Mouse (Mus musculus): ENCODE measurements around the gene Tubgcp2. TPM values are rescaled to one million over a fixed set of nuclear protein-coding genes. Genes with fewer than 3 reads are reported as not detected.
A peak's percentile ranks its signal among the peaks of the same experiment; 100 is the strongest.

Gene Tubgcp2
- 10 to 100 TPM; 25.4 to 27.2 TPM for total RNA-seq (2021)

- peak; percentile 90 for DNase-seq (ENCODE audit: low spot score)
- intact Hi-C loops (cut with DNase I): loop anchor here (5.0 to 10.0 kb wide), 2 partner anchors 78 to 101 kb away; partner anchors contain the start of genes Echs1, Mtg1 and Paox
Observed at GRCm38 (mm10) chr7:140036281-140037170, at the start of gene Tubgcp2, which contains the start of gene Zfp511. TSS of gene Tubgcp2 (minus strand) at chr7:140036669. TSS of gene Zfp511 (plus strand) at chr7:140036391.

DNA sequence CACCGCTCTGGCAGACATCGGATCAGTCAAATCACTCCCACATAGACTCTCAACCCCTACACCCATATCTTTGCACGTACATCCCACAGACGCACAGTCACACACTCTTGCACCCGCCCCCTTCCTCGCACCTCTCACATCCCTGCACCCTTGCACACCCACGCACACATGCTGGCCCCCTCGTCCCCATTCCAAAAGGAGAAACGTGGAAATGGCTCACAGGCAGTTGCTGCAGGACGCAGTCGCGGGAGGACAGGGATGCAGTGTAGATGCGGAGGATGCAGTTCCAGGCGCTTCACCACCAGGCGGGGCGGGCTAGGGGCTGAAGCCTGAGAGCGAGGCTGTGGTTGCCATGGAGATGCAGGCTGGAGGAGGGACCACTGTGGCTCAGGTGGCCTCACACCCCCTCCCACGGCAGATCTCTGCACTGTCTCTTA lies 45.8 kb upstream of the Tubgcp2 start, which contains the start of gene Caly:
Gene Caly (minus strand): TSS at position 307 of the 437 bp plus-strand sequence.
- no peak for DNase-seq (ENCODE audit: low spot score)
- intact Hi-C loops (cut with DNase I): no loop called here

DNA sequence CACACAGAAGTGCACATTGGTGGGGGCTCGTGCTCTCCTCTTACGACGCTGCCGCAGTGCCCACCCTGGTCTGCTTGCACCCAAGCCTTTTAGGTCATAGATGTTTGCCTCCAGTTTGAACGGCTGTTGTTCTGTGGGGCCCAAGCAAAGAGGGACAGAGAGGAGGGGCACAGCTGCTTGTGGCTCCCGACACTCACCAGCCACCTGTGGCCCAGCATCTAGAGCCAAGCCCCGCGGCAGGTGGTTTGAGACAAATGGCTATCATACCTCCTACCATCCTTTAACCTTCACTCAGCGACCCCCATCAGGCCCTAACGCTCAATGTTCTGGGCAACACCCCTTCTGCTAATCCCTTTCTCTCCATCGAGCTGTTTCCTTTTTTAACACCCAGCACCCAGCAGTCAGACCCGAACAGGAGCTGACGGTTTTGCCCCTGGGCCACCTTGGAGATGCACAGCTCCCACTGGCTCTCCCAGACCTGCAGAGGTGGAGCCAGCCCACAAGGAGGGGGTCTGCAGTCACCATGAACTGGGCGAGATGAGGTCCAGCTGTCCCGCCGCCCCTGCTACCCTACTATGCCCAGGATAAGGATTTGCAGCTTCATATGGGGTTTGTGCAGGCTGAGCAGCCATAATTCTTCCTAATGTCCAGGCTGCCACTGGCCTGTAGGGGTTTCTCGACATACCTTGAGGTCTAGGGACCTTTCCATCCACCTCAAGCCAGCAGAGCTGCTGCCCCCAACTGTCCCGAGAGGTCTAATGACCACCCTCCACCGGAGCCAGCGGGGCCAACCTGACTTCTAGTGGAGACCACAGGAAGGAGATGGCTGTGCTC lies 45.2 kb upstream of the Tubgcp2 start:
- DNase-seq (ENCODE audit: low spot score): no peak
- intact Hi-C loops (cut with DNase I): no loop called here

GRCm38 (mm10) chr7:140080503-140081156 lies 44.2 kb upstream of the Tubgcp2 start:
- peak; percentile 29 for DNase-seq (ENCODE audit: low spot score)
- intact Hi-C loops (cut with DNase I): no loop called here

- intact Hi-C loops (cut with DNase I): loop anchor here (1.0 to 10.0 kb wide), 2 partner anchors 63 to 756 kb away; partner anchors contain the start of gene Urah
- DNase-seq (ENCODE audit: low spot score): no peak
Observed at GRCm38 (mm10) chr7:140078711-140079110, 42.2 kb upstream of the Tubgcp2 start.

- no peak for DNase-seq (ENCODE audit: low spot score)
- intact Hi-C loops (cut with DNase I): loop anchor here (1.0 to 10.0 kb wide), 2 partner anchors 64 to 757 kb away; partner anchors contain the start of gene Urah
Observed at GRCm38 (mm10) chr7:140077698-140078097, 41.2 kb upstream of the Tubgcp2 start.

DNA sequence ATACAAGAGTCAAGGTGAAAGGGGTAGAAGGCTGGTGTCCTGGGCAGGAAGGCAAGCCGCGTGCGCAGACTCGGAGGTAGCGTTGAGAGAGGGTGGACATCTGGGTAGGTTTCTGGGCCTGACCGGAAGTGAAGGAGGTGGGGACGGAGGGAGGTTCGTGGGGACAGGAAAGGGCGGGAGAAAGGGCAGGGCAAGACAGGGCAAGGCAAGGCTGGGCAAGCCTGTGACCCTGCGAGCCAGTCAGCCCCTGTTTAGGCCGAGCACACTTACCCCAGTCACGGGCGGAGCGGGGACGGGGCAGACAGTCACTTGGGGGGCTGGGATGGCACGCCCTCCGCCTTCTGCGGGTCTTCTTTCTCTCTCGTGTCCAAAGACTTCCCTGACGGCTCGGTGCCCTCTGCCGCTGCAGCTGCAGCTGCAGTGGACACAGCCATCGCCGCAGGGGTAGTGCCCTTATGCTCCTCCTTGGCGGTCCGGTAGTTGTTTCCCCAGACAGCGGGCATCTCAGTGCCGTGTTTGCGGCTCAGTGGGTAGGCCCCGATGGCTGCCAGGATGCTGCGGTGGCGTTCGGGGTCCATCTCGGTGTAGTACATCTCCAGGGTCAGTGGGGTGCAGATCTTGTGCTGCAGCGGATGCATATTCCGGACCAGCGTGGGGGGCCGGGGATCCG lies 33.7 kb upstream of the Tubgcp2 start:
- DNase-seq (ENCODE audit: low spot score): no peak
- intact Hi-C loops (cut with DNase I): loop anchor here (10.0 kb wide), 1 partner anchor 765 kb away; the partner anchor contains the start of gene Urah

GRCm38 (mm10) chr7:140067397-140067796 lies 30.9 kb upstream of the Tubgcp2 start:
- intact Hi-C loops (cut with DNase I): no loop called here
- no peak for DNase-seq (ENCODE audit: low spot score)

- intact Hi-C loops (cut with DNase I): loop anchor here (2.0 kb wide), 2 partner anchors 94 to 158 kb away; no protein-coding TSS in a partner anchor
- no peak for DNase-seq (ENCODE audit: low spot score)
Observed at GRCm38 (mm10) chr7:140063092-140063491, 26.6 kb upstream of the Tubgcp2 start.

DNA sequence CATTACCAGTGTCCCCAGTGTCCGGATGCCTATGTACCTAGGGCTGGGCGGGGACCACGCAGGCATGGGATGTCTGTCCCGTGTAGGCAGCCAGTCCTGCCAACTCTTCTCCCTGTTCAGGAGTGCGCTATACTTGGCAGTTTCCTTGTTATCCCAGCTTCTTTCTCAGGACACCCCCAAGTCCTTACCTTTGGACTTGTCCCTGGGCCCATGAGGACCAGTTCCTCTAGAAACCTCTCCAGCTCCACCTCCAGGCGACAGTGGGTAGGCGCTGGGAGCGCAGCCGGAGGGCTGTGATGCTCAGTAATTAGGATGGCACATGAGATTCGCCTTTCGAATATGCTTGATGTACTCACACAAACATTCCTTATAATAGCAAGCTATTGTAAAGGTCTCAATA lies 25.8 kb upstream of the Tubgcp2 start:
- no peak for DNase-seq (ENCODE audit: low spot score)
- intact Hi-C loops (cut with DNase I): loop anchor here (2.0 kb wide), 2 partner anchors 94 to 158 kb away; no protein-coding TSS in a partner anchor

DNA sequence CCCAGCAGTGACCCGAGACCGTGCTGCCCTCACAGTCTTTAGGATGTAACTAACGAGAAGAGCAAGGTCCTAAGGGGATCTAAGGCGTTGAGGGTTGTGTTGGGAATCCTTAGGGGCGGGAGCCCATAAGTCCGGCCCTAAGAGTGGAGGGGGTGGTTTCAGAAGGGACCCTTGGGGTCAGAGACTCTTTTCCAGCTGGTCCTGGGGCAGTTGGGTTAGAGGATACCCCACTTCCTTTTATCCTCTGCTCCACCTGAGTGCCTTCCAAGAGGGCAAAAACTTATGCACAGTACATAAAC lies 25.3 kb upstream of the Tubgcp2 start:
- intact Hi-C loops (cut with DNase I): loop anchor here (2.0 kb wide), 2 partner anchors 93 to 157 kb away; no protein-coding TSS in a partner anchor
- no peak for DNase-seq (ENCODE audit: low spot score)

DNA sequence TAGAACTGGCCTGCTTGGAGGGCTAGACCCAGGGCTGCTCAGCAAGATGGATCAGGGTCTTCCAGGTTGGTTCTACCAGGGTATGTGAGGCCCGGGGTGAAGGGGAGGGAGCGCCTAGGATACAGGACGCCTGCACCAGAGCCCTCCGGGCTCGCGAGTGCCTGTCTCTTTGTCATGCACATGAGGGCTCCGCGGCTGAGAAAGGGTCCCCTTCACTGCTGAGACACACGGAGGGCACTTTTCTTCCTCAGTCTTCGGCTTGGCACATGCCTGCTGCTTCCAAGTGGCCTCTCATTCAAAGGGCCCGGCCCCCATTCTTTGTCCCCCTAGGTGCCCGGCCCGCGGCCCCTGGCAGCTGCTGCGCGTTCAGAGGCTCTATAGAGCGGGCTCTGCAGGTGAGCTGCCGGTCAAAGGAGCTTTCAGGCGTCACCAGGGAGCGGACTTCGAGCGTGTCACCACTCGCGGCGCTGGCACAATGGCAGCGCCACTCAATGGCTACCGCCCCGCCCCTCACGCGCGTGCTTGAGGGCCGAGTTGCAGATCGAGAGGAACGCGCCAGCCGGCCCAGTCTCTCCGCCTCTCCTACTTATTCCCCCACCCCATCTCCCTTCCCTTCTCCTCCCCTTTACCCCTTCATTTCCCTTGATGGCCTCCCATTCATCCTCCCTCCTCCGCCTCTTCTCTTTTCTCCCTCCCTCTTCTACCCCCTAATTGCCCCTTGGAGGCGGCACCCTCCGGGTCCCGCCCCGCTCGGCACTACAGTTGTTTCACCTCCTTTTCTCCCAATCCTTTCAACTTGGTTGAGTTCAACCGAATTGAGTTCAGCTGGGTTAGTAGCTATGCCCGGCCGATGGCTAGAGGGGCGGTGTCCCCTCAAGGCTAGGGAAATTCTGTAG lies 24.7 kb upstream of the Tubgcp2 start:
- no peak for DNase-seq (ENCODE audit: low spot score)
- intact Hi-C loops (cut with DNase I): no loop called here

DNA sequence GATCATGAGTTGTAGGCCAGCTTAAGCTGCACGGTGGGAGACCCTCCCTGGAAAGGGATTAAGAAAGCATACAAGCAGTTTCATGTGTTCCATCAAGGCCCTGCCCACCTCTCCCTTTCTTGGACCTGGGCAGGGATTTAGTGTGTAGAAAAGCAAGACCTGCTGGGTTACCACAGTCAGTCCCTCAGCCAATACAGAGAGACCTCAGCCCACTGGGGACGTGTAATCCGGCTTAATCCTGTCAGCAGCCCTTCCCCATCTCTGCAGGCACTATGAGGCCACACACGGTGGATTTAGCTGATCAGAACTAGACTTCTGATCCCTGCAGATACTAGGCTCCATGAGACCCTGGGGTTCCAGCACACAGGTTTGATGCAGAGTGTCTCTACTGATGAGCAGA lies 23.1 kb upstream of the Tubgcp2 start:
- no peak for DNase-seq (ENCODE audit: low spot score)
- intact Hi-C loops (cut with DNase I): no loop called here

- no peak for DNase-seq (ENCODE audit: low spot score)
- intact Hi-C loops (cut with DNase I): no loop called here
Observed at GRCm38 (mm10) chr7:140058528-140058927, 22.1 kb upstream of the Tubgcp2 start.

DNA sequence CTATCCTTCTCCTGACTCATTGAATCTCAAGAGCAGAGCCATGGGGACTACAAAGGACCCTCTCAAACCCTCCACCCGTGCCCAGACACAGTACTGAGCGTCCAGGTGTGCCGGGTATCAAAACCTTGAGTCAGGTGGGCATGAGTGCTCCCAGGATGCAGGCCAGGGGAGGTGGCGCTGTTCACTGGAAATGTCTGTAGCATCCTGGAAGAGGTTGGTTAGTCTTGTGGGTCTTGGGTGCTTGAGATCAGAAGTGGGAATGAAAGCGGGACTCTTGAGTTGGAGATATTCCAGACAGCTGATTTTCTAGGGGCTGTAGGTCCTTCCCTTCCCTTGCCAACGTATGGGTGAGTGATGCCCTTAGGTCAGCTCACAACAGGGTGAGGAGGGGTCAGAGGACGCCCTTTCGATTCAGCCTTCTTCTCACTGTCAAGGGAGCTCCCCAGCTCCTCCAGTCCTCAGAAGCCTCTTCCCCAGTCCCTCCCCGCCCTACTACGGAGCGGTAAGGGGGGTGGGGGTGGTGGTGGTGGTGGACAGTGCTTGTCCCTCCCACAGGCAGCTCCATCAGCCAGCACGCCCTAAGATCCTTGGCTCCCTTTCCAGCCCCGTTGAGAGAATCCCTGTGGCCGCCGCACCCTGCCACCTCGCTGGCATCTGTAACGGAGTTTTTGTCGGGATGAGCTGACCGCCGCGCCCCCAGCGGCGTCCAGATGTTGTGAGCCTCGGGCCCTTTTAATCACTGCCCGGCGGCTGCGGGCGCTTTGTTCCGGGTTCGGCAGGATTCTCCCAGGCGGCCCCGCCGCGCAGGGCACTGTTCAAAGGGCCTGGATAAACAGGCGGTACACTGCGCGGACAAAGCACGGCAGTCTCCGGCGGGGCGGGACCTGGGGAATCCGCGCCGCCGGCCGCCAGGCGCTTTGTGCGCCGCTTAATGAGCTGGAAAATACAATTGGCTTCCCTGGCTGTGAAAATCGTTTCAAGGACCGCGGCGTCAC lies 21.2 kb upstream of the Tubgcp2 start:
- DNase-seq (ENCODE audit: low spot score): no peak
- intact Hi-C loops (cut with DNase I): no loop called here

- intact Hi-C loops (cut with DNase I): no loop called here
Observed at GRCm38 (mm10) chr7:140054124-140054523, 17.7 kb upstream of the Tubgcp2 start.

DNA sequence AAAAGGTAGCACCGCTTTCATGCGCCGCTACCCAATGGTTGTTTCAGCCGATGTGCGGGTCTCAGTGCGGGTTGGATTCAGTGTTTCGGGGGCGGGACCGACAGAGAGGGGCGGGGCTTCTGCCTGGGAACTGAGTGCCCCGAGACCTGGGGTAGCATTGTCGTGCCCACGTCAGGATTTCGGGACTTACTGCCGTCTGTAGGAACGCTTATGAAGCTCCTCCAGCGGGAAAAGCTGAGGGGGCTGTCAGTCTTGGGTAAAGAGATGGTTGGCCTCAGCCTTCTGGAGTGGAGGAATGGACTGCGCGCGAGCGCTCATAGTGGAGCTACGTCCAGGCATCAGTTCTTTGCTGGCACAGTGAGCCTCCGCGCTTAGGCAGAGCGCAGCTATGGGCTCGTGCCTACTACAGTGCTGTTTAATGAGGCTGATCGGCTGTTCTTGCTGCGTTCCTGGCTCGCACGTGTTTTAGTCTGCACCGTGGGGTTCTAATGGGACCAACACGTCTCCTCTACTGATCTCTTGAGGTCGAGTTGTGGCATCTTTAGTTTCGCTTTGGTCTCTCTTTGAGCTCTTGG lies 12.7 kb upstream of the Tubgcp2 start:
- no peak for DNase-seq (ENCODE audit: low spot score)
- intact Hi-C loops (cut with DNase I): no loop called here

More at GRCm38 (mm10) chr7:140054124-140054523, 17.7 kb upstream of the Tubgcp2 start:
- DNase-seq (ENCODE audit: low spot score): no peak
